Mouse (Mus musculus) frontal cortex, postnatal 36 days (tissue): ENCODE measurements around the gene Trpm8.

Experiments used
- DNase-seq, 2 experiments: peaks; one replicate each; pipeline ENCODE4 v3.0.0; 2022; ENCODE audit warnings: low spot score in 2 of 2

Gene Trpm8

GRCm38 (mm10) chr1:88277098-88277817 is at the start of gene Trpm8, which contains the start of gene Hjurp:
Gene Trpm8 (plus strand): TSS chr1:88277661.
Gene Hjurp (minus strand): TSS chr1:88277633.
- DNase-seq: peak; percentile 100

- no peak for DNase-seq
Observed at GRCm38 (mm10) chr1:88228121-88228520, 49.3 kb upstream of the Trpm8 start.

- no peak for DNase-seq
Observed at GRCm38 (mm10) chr1:88229566-88229965, 47.9 kb upstream of the Trpm8 start.

GRCm38 (mm10) chr1:88229986-88230385 is 47.5 kb upstream of the Trpm8 start:
- no peak for DNase-seq

- no peak for DNase-seq
Observed at GRCm38 (mm10) chr1:88230421-88230820, 47.0 kb upstream of the Trpm8 start.

GRCm38 (mm10) chr1:88230981-88231802 is 46.3 kb upstream of the Trpm8 start:
- no peak for DNase-seq

- no peak for DNase-seq
Observed at GRCm38 (mm10) chr1:88231803-88232499, 45.5 kb upstream of the Trpm8 start.

GRCm38 (mm10) chr1:88232664-88233380 is 44.6 kb upstream of the Trpm8 start:
- DNase-seq: no peak

GRCm38 (mm10) chr1:88233421-88234247 is 43.8 kb upstream of the Trpm8 start:
- DNase-seq: no peak

- no peak for DNase-seq
Observed at GRCm38 (mm10) chr1:88234248-88234610, 43.2 kb upstream of the Trpm8 start.

GRCm38 (mm10) chr1:88234646-88235045 is 42.8 kb upstream of the Trpm8 start:
- DNase-seq: no peak

GRCm38 (mm10) chr1:88235046-88235893 is 42.2 kb upstream of the Trpm8 start:
- no peak for DNase-seq

GRCm38 (mm10) chr1:88235894-88236415 is 41.5 kb upstream of the Trpm8 start:
- no peak for DNase-seq

- DNase-seq: no peak
Observed at GRCm38 (mm10) chr1:88237311-88237710, 40.1 kb upstream of the Trpm8 start.

- DNase-seq: no peak
Observed at GRCm38 (mm10) chr1:88238771-88239170, 38.7 kb upstream of the Trpm8 start.

GRCm38 (mm10) chr1:88240072-88240471 is 37.4 kb upstream of the Trpm8 start:
- no peak for DNase-seq

- no peak for DNase-seq
Observed at GRCm38 (mm10) chr1:88240579-88240978, 36.9 kb upstream of the Trpm8 start.

GRCm38 (mm10) chr1:88243861-88244260 is 33.6 kb upstream of the Trpm8 start:
- no peak for DNase-seq

- no peak for DNase-seq
Observed at GRCm38 (mm10) chr1:88245881-88246280, 31.6 kb upstream of the Trpm8 start.

GRCm38 (mm10) chr1:88246386-88246785 is 31.1 kb upstream of the Trpm8 start:
- DNase-seq: no peak
